In the genomic region with DNA sequence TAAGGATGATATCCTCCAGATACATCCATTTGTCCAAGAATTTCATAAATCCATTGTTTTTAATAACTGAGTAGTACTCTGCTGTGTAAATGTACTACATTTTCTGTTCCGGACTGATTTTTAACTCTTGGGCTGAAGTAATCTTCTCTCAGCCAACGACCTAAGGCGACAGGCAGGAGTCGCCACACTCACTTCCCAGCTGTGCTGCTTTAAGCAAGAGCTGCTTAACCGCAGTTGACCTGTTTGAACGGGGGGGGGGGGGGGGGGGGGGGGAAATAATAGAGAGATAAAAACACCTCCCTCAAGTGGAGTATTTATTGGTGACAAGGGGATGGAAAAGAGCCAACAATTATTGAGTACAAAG, we compare ENCODE assay signal across 7 mouse cellular contexts. TPM values are rescaled to one million over a fixed set of nuclear protein-coding genes. Genes with fewer than 3 reads are reported as not detected.
DNase-seq lines count a peak whose midpoint lies in the region; ATAC-seq and TF ChIP-seq lines count a peak whose summit lies in the region.

No protein-coding gene starts in this region.

- H3K27ac ChIP-seq in MEL (ENCODE audit: control insufficient read depth, low read depth, low read length), result peak overlapping the region; percentile 61
- no peak overlapping the region for H3K27ac ChIP-seq in hindbrain, embryonic 12.5 days
- no peak overlapping the region for H3K27ac ChIP-seq in macrophage

- no peak for TF ChIP-seq RAD21 in MEL (IDR thresholded peaks at IDR 0.05; ENCODE audit: low read depth, low read length)

- TF ChIP-seq EP300 in MEL (IDR thresholded peaks at IDR 0.05; ENCODE audit: low read depth in 1 of 2, low read length in 2 of 2), result no peak

- ATAC-seq in hindbrain, embryonic 12.5 days (ENCODE audit: low FRiP score), result no peak

- H3K4me2 ChIP-seq in hindbrain, embryonic 12.5 days (replicated peaks), result peak overlapping the region; percentile 64

- TF ChIP-seq POLR2A in MEL (IDR thresholded peaks at IDR 0.05; ENCODE audit: control insufficient read depth in 1 of 2, insufficient read depth in 1 of 2, low read depth in 1 of 2, low read length in 2 of 2, poor library complexity in 1 of 2), result no peak

- 18% methylated on average over 6 of the region's 6 CpGs for WGBS in hindbrain, embryonic 12.5 days
- 7% methylated on average over 6 of the region's 6 CpGs for WGBS in macrophage (ENCODE audit: missing documents)

- H3K36me3 ChIP-seq in MEL (ENCODE audit: control insufficient read depth in 1 of 2, insufficient read depth in 2 of 2, low read length in 2 of 2), result no peaks in the 10 kb centered on the region
- no peaks in the 10 kb centered on the region for H3K36me3 ChIP-seq in hindbrain, embryonic 12.5 days
- no peaks in the 10 kb centered on the region for H3K36me3 ChIP-seq in macrophage (ENCODE audit: inconsistent target)

- peak; percentile 95 for DNase-seq in 3T3-L1 (ENCODE audit: low read depth, low spot score)
- DNase-seq in MEL (ENCODE audit: low read depth, low spot score), result peak; percentile 64
- no peak for DNase-seq in cerebellum, adult 11 months
- no peak for DNase-seq in adrenal gland, postnatal 25 days
- no peak for DNase-seq in right cerebral cortex, adult 2 months (ENCODE audit: low spot score in 2 of 2)

- H3K4me3 ChIP-seq in MEL (ENCODE audit: control insufficient read depth in 1 of 2, insufficient read depth in 1 of 2, low read depth in 2 of 2, low read length in 2 of 2) (peak overlapping the region; percentile 71 to 72), macrophage (ENCODE audit: inconsistent target) (peak overlapping the region; percentile 33; the same call in 1 of the 2 replicates)
- peak overlapping the region; percentile 33; the same call in 1 of the 2 replicates for H3K4me3 ChIP-seq in hindbrain, embryonic 12.5 days

- H3K79me2 ChIP-seq in MEL (ENCODE audit: control insufficient read depth, insufficient read depth, low read length, poor library complexity) (no peaks in the 10 kb centered on the region), macrophage (ENCODE audit: inconsistent target) (no peaks in the 10 kb centered on the region)

- H3K9me3 ChIP-seq in MEL (replicated peaks; ENCODE audit: insufficient read depth, low read length), result no peaks in the 10 kb centered on the region
- no peaks in the 10 kb centered on the region for H3K9me3 ChIP-seq in hindbrain, embryonic 12.5 days (replicated peaks)

- H3K27me3 ChIP-seq in MEL (ENCODE audit: control insufficient read depth in 1 of 2, insufficient read depth in 2 of 2, low read length in 2 of 2), result no peaks in the 10 kb centered on the region
- H3K27me3 ChIP-seq in hindbrain, embryonic 12.5 days, result no peaks in the 10 kb centered on the region

- peaks cover 0 to 4% of the 10 kb centered on the region in 2 experiments; a peak in 1 of 4 replicates for H3K4me1 ChIP-seq in MEL (ENCODE audit: control insufficient read depth in 1 of 2, insufficient read depth in 2 of 2, low read length in 2 of 2)
- peaks cover 9% of the 10 kb centered on the region; the same call in 1 of the 2 replicates for H3K4me1 ChIP-seq in hindbrain, embryonic 12.5 days

- H3K9ac ChIP-seq in MEL (ENCODE audit: control insufficient read depth, low read depth, low read length, poor library complexity, severe bottlenecking), result peak overlapping the region; percentile 56
- no peak overlapping the region for H3K9ac ChIP-seq in hindbrain, embryonic 12.5 days

- TF ChIP-seq CTCF in MEL (IDR thresholded peaks at IDR 0.05 in 2 of 3, conservative IDR thresholded peaks at IDR 0.05 in 1 of 3; ENCODE audit: control insufficient read depth in 1 of 3, insufficient read depth in 1 of 3, low read depth in 2 of 3, low read length in 3 of 3, poor library complexity in 1 of 3, severe bottlenecking in 1 of 3), result peak in 1 of 3 experiments; percentile 12; a peak in 1 of 6 replicates

TF ChIP-seq in MEL, 35 proteins besides CTCF, POLR2A, EP300 and RAD21:
- peak; percentile 14; the same call in 1 of the 2 replicates for TF ChIP-seq SMC3 (IDR thresholded peaks at IDR 0.05; ENCODE audit: low read depth, low read length)
- TF ChIP-seq MYC (IDR thresholded peaks at IDR 0.05; ENCODE audit: low read depth, low read length), result no peak
- TF ChIP-seq TAL1 (IDR thresholded peaks at IDR 0.05; ENCODE audit: low read length), result no peak
- TF ChIP-seq SIN3A (IDR thresholded peaks at IDR 0.05; ENCODE audit: low read length), result 0 out of 2 replicates have a peak, but pooled peaks have one; percentile 37
- TF ChIP-seq CHD1 (IDR thresholded peaks at IDR 0.05; ENCODE audit: low read depth, low read length), result no peak

RNA-seq across cellular contexts. Expression of a gene that starts 13.0 kb away (rescaled TPM):
- 88.2 and 103 TPM in 2 replicates for total RNA-seq in MEL (2012; rRNA removed)
- polyA plus RNA-seq in MEL (2012; ENCODE audit: insufficient read depth in 1 of 2, insufficient read length in 2 of 2, low read depth in 1 of 2, low replicate concordance in 2 of 2, missing spikeins in 1 of 2) (10 to 100 TPM in 1 of 2 experiments, not detected in 1; 85.7 TPM), macrophage (2018) (34.3 to 45.3 TPM (median 41.5 TPM) in 3 replicates)
- 231 and 248 TPM in 2 replicates for polyA plus RNA-seq in hindbrain, embryonic 12.5 days (2016; fragmentation: Nextera tagmentation; extraction: Ambion mirVana)
- 100 to 1,000 TPM; 115 to 389 (median 207) TPM for total RNA-seq in macrophage (2018; cell fraction: chromatin; rRNA removed)
- total RNA-seq in macrophage (2018; cell fraction: cytosol; rRNA removed), result 10 to 100 TPM; 32.6 to 49.6 (median 39.0) TPM
- total RNA-seq in macrophage (2018; cell fraction: nucleus; rRNA removed), result 100 to 1,000 TPM in 21 of 26 experiments, 10 to 100 TPM in 5; 86.0 to 223 (median 129) TPM
- 86.5 and 98.2 TPM in 2 replicates for total RNA-seq in adrenal gland, postnatal 25 days (2021)

Comparison
In these comparisons a context has a peak if more than half of its experiments do, and no peak if none do; other contexts are left out.
1. DNase-seq: peak in 3T3-L1 (single experiment) and MEL (single experiment); none in cerebellum, adult 11 months (single experiment), adrenal gland, postnatal 25 days (single experiment) and right cerebral cortex, adult 2 months (0 of 2).
2. Peak in every context shown above with its lines, with median percentiles within 50 percentile points of each other: H3K4me3 ChIP-seq.